Mouse (Mus musculus): Measurements from ENCODE around the gene Rnf217.
A peak's percentile ranks its signal among the peaks of the same experiment; 100 is the strongest.

Gene Rnf217

DNA sequence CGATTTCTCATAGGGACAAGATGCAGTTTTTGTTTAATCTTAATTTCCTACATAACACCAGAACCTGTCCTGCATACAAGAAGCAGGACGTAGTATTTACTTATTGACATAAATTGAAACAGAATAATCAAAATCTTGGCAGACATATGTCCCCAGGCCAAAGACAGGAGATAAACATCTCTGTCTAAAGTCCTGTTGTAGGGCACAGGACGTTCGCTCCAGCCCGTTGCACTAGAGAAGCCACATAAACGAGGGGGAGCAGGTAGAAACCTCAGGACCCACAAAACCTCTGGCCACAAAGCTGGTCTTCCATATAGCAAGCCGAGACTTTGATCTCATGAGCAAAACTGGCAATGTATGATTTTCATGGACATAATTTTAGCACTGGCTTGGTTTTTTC, 57.1 kb downstream of the Rnf217 start:
- DNase-seq, result no peak

DNA sequence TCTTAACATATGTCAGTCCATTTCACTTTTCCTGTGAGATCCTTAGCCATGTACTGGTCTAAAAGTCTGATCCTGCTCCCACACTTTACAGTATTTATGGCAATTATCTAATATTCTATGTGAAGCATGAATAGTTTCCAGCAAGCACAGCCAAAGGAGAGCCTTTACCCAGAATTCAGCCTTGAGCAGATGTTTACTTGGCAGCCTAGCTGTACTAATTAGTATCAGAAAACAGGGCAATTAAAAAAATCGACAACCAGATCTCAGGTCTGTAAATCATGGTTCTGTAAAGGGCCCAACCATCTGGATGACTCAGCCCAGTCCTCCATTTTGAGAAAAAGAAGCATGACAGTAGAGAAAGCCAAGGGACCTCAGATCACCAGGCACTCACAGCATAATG, 57.6 kb downstream of the Rnf217 start:
- DNase-seq, result no peak

DNA sequence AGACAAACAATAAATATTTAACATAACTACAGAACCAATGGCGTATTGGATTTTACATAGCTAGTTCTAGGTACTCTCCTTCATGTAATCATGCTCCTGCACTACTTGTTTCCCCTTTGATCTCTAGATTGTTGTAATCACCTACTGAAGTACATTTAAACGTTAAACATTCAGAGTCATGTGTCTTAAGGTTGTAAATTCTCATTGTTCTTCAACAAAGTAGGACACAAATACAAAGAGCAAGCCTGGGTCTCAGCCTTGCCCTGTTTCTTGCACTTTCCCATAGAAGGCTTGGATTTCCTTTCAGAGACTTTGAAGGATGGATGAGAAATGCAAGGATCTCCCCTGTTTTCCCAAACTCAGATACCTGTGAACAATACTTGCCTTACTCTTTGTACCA, 61.8 kb downstream of the Rnf217 start:
- DNase-seq, result no peak

DNA sequence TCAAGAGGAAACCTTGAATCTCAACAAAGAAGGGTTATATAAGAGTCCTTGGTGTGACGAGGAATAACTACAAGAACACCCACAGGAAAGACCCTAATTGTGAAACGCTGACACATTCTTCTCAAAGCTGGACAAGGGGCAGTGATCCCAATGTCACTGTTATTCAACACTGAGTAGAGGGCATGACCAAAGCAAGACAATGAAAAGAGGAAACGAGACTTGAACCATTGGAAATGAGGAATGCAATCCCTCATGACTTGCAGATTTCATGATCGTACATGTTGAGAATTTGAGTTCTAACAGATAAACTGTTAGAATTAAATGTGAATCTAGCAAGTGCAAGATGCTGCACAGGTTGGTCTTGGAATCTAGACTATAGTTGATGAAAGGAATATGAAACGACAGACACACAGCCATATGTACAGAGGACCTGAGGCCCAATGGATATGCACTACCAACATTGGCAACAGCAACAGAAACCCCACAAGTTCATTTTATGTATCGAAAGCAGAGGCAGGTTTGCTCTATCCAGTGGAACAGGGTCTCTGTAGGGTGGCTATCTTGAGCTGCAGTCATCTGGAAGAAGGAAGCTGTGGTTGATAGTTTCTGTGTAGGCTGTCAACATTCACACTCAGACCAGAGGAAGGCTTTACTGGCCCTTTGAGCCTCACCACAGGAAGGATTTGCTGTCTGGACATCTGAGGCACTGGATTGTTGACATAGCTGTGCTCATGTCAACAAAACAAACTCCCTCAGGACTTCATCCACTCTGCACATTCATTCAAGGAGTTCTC, 64.6 kb downstream of the Rnf217 start:
- no peak for DNase-seq

DNA sequence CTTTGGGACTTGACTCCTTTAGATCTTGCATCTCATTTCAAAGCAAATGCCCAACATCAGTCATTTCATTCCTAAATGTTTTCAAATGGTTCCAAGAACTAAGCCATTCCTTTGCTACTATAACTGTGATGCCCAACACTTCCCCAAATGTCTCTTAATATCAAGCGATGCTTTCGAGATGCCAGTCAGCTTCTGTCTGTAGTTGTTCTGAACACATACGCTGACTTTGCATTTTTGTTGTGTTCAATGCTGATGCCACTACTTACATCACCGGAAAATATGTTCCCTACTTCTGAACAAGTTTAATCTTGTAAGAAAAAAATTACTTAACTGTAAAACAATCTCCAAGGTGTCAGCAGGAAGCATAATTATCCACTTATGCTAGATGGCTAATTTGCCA, 68.5 kb downstream of the Rnf217 start:
- no peak for DNase-seq

DNA sequence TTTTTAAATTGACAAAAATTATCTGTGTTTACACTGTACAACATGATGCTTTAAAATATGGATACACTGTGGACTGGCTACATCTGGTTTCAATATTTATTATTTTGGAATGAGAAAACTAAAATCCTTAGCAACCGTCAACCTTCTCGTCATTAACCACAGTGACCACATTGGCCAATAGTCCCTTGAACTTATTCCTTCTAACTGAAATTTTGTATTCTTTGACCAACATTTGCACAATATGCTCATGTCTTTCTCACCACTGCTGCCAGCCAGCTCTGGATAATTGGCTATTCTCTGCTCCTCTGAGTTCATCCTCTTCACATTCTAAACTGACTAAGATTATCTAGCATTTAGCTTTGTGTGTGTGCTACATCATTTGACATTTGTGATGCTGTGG, 69.6 kb downstream of the Rnf217 start:
- no peak for DNase-seq

DNA sequence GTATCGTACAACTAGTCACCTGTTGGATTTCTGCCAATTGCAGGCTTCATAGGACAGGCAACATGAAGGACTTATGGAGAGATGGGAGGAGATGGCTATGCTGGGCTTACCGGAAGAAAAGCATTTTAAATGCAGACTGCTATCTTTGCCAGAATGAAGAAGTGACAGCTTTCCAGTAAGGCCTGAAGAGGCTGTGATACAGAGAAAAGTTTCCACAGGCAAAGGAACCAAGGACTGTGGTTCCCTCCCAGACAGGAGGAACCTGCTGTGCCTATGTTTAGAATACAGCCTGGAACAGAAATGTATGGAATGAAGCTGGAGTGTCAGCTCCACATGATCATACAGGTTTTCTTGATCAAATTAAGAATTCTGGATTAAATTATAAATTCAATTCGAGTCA, 70.3 kb downstream of the Rnf217 start:
- DNase-seq, result no peak

DNA sequence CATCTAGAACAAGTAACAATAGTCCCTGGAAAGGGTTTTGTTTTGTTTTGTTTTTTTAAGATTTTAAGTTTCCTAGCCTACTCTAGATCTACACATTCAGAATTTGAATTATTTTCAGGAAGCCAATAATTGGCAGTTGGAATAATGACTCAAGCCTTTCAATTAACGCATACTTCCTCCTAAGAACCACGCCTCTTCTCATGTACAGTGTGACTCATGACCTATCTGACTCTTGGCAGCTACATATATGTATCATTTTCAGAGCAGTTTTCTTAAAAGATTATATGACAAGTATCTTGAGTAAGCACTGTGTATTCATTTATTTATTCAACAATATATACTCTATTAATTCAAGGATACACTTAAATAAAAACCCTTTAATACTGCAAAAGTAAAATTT, 70.7 kb downstream of the Rnf217 start:
- no peak for DNase-seq

DNA sequence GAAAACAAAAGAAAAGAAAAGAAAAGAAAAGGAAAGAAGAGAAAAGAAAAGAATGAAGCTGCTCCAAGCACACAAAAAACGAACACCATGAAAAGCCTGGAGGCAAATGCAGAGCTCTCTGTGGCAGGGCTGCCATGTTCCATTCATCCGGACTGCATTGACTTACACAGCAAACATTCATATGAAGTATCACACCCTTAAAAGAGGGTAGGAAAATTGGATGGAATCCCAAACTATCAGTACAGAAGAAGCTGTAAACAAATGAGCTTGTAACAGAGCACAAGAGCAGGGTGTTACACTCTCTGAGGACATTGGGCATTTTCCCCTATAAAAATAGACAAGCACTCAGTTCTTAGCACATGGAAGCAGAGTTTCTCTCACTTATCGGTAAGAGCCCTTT, 71.8 kb downstream of the Rnf217 start:
- no peak for DNase-seq

DNA sequence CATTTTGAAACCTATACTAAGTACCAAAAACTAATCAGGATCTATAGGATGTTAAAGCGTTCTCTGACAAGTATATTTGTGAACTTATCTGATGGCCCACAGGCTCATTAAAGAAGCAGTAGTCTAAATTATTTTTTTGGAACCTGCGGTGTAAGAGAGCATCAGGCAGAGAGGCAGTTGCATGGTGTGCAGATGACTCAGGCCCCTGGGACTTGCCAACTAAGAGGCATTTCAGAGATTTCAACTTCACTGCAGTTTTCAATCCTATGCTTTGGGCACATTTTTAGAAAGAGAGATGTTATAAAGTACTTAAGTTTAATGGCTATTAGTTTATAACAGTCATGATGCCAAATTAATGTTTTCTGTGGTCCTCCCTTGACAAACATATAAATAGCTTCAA, 73.9 kb downstream of the Rnf217 start:
- DNase-seq, result no peak

DNA sequence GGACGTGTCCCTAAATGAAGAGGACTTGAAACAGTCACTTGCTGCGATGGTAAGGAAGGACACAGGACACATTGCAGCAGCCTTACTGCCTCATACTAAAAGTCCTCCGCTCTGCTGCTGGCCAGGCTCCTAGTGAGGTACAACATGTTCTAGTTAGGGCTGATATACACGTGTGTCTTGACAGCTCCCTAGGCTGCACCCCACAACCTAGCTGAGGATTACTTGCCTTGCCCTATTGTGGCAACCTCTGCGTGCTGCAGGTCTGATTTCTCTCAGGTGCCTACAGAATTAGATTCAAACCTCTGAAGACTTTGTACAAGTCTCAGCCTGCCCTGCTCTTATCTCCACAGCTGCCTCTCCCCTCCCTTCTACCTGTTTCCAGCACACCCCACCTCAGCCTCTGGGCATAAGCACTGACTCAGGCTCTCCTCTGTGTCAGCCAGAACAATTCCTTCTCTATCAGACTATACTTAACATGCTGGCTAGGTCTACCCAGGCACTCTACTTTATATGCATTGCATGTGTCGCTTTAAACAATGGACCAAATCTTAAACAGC, 75.6 kb downstream of the Rnf217 start:
- DNase-seq, result no peak

DNA sequence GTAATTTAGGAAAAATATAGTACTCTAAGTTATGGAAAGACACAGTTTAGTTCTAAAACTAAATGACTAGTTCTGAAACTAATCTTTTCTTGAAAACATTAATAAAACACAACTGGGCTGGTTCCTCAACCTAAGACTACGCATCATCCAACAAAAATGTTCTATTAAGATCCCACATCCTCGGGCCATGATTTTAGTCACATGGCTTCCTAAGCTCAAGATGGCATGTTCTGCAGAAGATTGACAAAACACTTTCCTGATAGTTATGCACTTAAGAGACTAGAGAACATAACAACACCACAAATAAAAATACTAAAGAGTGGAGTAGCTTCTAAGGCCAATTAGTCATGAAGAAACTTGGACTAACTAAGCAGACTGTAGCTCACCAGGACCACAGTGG, 76.2 kb downstream of the Rnf217 start:
- no peak for DNase-seq

DNA sequence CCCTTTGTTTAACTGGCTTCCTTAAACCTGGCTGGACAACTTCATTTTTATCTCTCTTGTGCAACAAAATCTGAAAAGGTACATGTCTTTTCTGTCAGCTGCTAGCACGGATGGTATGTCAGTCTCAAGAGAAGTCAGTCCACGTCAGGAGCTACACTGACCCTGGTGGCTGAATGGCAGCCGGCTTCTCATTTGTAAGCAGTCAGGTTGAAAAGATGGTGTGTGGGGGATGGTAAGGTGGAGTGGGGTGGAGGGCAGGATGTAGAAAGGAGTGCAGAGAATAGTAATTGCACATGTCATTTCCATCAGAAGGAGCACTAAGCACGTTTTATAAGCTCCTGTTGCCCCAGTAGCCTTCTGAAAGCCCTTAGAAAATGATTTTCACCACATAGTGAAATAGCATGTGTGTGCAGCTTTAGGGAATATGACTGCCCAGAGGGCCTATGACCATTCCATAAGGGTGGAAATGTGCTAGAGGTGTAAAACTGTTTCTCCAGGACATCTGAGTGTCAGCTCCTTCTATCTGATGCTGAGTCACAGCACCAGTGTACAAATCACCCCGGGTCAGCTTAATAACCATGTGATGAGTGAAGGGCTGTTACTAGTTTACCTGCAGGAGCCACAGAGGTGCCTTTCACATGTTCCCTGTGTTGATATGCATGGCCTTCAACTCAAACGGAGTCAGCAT, 80.5 kb downstream of the Rnf217 start:
- no peak for DNase-seq

DNA sequence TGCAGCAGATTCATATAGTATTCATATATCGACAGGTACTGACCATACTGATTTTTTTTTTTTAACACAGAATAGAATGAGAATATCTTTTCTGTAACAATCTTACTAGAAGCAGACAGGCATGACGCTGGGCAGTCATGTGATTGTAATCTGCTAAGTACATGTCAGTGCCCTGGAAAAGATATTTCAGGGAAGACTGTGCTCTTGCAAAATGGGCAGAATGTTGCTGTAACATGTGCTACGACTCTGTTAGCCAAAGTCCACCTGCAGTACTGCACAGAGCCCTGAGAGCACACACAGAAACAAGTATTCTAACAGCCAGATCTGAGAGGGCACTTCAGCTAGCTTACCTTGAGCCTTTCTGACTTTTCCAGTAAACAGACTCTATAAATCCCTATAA, 83.3 kb downstream of the Rnf217 start:
- no peak for DNase-seq

DNA sequence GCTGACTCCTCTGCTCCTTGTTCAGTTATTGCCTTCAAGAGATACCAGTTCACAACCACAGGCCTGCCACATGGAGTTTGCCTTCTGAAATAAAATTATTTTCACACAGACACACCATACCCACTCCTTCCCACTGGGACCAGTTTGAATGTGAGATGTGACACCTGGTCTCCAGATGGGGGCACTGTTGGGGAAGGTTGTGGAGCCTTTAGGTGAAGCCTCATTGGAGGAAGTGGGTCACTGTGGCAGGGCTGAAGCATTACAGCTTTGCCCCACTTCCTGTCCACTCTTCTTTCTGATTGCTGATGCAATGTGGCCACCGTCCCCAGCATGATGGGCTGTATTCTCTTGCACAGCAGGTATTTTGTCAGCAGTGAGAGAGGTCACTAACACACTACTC, 89.6 kb downstream of the Rnf217 start:
- DNase-seq, result peak in 1 of 2 experiments; percentile 14

DNA sequence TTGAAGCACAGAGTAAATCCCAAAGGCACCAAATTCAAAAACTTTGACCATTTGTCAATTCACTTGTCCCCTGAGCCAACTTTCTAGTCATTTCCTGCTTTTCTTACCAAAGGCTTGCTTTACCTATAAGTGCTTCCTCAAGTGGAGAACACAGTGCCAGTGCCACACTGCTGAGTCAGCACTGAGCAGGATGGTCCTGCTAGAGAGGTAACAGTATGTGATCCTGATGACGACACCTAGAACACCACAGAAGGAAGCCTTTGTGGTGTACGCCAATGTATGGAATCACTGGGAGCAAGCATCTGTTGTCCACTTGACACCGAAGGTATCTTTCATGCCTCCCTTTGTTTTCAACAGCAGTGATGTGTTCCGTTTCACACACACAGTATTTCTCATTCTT, 90.8 kb downstream of the Rnf217 start:
- no peak for DNase-seq

DNA sequence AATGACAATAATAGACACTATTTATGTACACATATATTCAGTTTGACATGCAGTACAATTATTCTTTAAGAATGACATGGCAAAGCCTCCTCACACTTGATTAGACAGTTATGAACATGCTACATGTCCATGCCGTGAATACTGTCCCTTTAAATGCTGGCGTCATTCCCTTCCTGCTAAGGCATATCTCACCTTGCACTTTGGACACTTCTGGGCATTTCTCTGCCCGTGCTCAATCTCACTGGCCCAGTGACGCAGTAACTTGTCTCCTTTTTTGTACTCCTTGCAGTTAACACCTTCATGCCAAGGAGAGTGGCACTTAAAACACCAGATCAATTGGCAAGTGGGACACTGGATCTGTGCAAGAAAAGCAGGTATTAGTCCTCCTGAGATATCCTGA, 91.8 kb downstream of the Rnf217 start:
- no peak for DNase-seq

DNA sequence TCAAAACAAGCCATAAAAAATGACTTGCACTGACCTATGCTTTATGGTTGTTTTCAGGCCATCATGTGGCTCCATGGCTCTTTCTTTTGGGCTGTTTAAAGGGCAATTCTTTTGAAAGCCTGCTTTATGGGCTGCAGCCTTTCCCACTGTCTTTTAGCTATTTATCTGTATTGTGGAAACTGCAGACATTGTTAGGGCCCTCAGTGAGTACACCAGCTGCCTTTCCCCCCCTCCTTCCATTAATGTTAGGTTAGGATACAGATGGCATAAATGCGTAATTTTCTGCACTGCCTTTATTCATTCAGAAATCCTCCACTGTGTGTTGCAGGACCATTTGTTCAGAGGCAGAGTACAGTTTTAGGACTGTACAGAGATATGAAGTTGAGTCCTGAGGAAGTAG, 93.1 kb downstream of the Rnf217 start:
- no peak for DNase-seq

DNA sequence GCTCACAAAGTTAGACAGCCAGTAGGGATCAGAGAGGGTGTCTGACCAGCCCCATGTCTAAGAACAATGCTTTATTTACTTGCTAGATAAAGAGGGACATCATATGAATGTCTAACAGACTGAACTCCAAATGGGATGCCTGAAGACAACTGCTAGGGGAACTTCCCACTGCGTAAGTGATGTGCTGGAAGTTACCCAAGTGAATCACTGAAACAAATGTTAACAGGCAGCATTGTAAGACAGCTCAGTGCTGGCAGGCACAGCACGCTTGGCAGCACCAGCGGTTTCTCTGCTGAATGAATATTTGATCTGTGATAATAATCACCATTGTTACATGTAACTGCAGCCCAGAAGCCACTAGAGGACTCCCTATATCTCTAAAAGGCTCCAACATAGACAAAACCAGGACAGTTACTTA, 104.8 kb downstream of the Rnf217 start:
- peak; percentile 53 to 65 for DNase-seq

DNA sequence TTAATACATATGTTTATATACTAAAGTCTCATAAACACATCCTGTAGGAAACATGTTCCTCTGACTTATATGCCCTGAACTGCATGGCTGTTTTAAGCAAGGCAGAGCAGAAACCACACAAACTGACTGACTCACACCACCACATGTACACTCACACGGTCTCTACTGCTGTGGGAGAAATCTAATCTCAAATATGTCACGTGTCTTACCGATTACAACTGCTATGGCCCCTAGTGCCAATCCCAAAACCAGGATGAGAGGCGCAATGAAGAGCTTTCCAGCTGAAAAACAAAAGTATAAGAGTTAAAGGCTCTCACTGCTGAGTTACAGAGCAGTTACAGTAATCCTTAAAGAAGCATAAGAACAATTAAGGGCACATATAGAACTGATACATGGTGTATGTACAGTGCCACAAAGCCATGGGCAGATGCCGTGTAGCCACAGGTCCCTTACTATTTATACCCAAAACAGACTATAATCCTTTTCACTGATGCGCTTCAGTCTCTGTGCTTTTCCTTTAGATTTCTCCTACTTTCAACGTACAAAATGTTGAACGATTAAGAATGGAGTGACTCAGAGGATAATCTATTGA, 105.3 kb downstream of the Rnf217 start:
- no peak for DNase-seq

DNA sequence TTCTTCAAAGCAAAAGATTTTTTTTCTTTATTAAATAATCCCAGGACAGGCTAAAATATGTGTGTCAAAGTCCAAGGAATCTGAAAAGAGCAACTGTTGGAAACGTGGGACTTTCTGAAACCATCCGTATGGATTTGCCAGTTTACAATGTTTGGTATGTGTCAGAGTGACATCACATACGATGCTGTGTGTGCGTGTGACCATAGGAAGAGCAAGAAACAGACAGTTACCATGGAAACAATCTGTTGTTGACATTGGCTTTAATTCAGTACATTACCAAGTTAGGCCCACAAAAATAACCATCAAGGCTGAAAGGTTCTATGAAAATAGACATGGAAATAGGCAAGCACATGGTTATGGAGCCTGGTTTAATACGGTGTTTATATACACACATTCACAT, 107.3 kb downstream of the Rnf217 start:
- no peak for DNase-seq

DNA sequence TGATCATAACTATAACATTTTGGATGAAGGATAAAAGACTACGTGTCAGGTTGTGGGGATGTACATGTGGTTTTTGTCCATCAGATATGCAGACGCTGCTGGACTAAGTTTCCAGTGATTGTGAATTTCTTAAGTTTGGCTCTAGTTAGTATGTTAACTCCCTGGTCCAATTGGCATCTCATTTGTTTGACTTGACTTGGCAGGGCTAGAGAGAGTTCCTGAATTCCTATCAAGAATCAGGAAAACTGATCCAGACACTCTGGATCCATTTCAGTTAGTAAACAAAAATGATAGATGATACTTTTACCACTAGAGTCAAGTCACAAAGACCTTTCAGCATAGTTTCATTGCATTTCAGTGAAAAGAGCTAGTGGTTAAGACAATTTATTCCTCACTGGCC, 112.1 kb downstream of the Rnf217 start:
- DNase-seq, result no peak

DNA sequence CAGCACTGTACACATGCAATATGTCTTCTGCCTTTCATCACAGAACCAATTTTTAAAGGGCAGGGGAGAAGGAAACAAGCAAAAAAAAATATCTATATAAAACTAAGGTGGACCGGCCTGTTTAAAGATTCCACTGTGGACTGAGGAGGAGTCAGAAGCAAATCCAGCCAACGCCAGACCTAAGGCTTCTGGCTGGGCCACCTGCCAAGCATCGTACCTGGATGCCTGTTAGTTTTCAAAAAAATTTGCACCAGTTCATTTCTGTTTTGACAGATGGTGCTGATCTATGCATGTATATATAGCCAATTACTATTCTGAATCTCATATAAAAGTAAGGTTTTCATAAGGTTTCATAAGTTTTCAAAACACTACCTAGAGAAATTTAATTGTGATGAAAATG, 113.2 kb downstream of the Rnf217 start:
- peak; percentile 54 to 63 for DNase-seq

DNA sequence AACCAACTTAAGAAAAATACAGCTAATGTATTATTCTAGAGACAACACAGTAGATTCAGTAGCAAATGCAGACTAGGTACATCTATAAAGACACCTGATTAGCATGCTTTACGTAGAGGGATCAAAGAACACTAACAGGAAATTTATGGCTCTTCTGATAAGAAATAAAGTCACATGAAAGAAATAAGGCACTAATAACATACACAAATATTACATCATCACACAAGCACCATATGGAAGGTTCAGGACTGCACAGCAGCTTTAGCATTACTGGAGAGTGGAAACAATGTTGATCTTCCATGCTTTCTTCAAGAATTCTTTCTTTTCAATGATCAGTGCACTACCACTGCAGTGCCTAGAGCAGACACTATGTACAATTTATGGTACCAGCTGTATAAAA, 114.7 kb downstream of the Rnf217 start:
- no peak for DNase-seq
